Mouse (Mus musculus): ENCODE measurements around the gene Mrps7.

Gene Mrps7

DNA sequence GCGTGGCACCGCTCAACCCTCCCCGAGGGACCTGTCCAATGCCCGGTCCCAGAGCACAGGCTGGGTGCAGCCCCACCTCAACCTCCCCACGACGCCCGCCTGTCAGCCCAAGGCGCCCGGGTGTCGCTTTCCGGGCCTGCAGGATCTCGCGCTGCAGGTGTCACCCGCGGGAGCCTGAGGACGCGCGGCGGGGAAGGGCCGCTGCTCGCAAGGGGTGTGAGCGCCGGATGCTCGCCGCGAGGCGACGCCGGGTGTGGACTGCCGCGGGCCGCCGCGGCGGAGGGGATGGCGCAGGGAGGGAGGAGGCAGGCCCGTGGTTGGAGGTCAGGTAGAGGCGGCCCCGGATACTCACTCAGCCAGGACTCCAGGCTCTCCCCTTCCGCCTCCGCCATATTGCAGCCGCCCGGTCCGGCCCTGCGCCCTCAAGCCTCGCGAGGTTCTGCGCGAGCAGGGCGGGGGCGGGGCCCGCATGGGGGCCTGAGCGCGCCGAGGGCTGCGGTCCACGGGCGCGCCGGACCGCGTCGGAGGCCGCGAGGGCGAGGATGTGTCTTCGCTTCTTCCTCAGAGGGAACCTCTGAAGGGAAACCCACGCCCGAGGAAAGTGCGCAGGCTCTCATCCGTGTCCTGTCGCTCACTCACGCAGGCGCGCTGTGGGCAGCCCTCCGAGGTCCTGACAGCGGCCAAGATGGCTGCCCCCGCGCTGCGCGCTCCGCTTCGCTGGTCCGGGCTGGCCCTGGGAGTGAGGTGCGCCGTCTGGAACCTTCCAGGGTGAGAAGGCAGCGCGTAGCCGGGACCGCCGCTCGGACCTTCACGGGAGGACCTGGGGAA is at the start of gene Mrps7, which contains the start of gene Gga3:
Gene Mrps7, plus strand, starts transcription at position 450 of the 828 bp plus-strand sequence.
Gene Gga3, minus strand, starts transcription at position 576 of the 828 bp plus-strand sequence.
- peak; percentile 69 for DNase-seq (ENCODE audit: low read depth, low spot score)

DNA sequence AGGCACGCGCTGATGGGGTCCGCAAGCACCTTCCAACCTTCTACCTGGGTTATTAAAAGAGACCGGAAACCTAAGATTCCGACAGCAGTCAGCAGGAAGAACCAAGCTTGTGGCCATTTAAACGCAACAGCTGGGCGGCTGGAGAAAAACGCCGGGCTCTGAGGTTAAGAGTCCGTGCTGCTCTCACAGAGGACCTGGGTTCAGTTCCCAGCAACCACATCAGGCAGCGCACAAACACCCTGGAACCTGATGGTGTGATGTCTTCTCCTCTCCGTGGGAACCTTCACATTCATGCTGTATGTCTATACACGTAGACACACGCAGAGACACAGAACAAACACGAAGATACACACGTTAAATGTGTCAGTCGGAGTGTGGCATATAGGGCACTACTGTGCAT is 48.0 kb upstream of the Mrps7 start:
- no peak for DNase-seq (ENCODE audit: low read depth, low spot score)

DNA sequence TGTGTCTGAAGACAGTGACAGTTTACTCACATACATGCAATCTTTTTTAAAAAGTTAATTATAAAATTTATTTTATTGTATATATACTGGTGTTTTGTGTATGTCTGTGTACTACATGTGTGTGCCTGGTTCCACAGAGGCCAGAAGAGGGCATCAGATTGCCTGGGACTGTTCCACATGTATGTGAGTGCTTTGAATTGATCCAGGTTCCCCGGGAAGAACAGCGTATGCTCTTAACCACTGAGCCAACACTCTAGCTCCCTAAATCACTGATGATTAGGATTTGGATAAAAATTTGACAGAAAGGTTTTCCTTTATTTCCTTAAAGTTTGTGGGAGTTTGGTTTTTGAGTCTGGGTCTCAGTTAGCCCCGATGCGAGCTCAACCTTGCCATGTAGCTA is 40.3 kb upstream of the Mrps7 start:
- no peak for DNase-seq (ENCODE audit: low read depth, low spot score)

DNA sequence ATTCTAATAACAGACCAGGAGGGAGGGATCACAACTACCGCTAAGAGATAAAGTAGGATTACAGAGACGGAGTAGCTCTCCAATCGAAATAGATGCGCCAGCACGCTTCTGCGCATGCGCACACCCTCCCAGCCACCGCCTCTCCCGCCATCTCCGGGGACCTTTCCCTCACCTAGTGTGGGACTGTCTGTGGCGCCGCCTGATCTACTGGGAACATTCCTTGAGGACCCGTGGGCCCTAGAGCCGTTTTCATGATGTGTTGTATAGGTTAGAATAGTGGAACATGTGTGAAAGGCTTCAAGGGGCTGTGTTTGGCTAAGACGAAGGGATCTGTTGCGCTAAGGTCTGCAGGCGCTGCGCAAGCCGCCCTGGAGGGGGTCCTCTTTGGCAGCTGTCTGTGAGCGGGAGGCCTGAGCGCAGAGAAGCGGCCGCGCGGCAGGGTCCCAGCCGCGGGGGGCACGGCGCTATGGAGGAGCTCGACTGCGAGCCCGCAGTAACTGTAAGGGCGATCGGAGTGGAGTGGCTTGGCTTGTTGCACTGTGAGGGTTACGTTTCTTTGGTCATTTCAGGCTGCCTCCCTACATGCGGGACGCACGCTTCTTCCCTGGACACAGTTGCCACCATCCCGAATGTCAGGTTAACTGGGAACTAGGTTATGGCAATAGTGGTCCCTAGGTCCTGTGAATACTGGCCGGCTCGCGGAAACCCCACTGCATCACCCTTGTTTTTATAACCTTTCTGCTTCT is 39.5 kb upstream of the Mrps7 start, which contains the start of gene Nup85:
Gene Nup85, plus strand, starts transcription at position 371 of the 746 bp plus-strand sequence.
- DNase-seq (ENCODE audit: low read depth, low spot score), result peak; percentile 89

DNA sequence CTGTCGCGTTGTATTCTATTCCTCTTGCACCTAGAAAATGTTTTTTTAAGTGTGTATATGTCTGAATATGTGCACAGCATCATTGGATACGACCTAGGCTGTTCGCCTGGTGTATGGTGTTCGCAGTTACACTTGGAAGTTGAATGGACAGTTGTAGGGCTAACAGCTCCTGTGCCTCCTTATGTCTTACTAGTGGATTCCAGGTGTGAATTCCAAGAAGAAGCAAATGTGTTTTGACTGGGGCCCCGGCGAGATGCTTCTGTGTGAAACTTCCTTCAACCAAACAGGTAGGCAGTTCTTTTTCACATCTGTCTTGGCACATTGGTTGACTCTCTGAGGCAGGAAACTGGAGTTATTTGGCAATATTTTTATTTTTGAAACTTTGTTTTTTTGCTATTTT is 38.8 kb upstream of the Mrps7 start:
- DNase-seq (ENCODE audit: low read depth, low spot score), result no peak

DNA sequence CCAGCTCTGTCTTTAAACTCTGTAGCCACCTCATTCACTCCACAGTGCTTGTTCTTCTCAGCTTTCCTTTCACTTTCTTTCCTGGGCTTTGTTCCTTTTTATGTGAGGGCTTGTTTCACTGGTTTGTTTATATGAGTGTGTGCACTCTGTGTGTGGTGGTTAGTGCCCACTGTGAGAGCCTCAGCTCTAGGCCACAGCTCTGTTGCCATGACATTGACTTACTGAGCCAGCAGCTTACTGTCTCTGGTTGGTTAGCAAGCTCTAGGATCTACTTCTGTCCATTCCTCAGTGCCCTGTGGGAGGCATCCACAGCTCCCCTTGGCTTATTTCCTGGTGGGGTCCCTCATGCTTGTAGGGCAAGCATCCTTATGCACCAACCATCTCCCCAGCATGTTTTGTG is 24.6 kb upstream of the Mrps7 start:
- DNase-seq (ENCODE audit: low read depth, low spot score), result no peak

DNA sequence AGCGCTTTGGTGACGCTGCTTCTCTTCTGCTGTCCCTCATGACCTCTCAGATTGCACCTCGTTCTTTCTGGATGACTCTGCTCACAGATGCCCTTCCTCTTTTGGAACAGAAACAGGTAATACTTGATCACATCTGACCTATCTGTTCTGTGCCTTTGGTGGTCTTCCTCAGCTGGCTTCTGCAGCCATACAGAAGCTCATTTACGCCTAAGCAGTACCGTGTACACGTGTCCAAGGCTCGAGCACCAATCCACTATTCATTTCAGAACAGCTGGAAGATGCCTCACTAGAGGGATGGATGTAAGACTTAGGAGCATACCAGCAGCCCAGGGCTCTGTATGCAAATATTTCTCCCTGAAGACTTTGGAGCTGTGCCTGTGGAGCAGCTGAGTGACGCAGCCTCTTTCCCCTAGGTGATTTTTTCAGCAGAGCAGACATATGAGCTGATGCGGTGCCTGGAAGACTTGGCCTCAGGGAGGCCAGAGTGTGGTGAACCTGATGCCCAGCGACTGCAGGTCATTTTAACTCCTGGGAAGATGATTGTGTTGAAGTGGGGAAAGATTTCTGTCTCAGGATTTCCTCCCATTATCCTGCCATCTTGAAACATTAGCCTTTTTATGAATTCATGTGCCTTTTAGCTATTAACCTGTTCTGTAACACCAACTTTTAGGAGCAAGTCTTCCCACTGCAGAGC is 20.7 kb upstream of the Mrps7 start:
- no peak for DNase-seq (ENCODE audit: low read depth, low spot score)

DNA sequence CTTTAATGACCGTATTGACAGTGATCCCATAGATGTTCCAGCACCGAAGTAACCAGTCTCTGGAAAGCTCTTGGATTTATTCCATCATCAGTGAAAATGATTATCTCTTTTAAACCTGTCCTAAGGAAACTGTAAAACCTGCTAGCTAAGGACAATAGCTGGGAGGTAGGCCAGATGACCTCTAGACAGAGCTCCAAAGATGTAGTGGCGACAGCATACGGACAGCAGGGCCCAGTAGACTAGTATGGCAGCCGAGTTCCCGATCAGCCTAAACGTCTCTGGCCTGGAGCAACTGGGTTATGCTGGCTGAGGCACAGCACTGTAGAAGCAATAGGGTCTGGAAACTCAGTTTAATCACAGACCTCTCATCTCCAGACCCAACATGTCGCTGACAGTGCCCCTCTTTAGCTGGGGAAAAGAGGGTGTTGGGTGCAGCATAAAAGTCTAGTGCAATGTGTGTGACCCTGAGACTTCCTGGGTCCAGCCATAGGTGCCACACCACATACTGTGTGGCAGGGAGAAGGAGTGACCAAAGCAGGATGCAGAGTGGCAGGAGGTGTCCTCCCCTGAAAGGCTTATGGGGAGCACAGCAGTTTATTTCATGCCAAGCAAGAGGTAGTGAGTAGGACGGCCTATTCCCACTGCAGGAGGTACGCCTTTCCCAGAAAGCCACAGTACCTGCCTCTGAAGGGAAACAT is 19.2 kb upstream of the Mrps7 start:
- no peak for DNase-seq (ENCODE audit: low read depth, low spot score)

DNA sequence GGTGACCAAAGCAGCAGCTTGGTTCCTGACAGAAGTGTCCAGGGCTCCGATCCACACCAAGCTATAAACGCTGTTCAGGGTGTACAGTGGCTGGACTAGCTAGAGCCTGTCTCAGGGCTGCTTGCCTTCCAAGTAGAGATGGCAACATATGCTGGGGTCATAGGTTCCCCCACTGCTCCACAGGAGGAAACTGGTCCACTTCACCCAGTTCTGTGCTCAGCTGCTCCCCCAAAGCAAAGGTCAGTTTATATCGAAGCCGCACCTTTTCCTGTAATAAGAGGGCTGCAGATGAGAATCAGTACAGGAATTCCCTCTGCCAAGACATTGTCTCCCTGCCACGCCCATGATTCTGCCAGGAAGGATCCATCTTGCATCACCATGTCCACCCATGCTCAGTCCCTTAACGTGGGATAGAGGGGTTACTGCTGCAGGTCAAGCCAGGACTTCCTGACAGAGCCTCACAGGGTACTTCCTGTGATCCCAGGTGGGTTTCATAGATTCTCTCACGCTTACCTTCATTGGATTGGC is 18.1 kb upstream of the Mrps7 start:
- DNase-seq (ENCODE audit: low read depth, low spot score), result no peak

DNA sequence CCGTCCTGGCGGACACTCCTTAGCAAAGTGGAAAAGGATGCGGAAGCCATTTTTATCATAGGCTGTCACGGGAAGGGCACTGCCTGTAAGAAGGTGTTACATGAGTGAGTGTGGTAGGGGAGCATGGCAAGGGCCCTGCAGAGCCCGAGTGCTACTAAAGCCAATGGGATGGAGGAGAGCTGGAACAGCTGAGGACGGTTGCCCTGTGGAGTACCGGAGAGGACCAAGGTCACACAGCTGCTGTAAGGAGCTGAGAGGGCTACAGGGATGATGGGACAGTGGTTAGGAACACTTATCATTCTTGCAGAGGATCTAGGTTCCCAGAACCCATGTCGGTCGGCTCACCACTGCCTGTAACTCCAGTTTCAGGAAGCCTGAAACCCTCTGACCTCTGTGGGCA is 17.3 kb upstream of the Mrps7 start:
- DNase-seq (ENCODE audit: low read depth, low spot score), result no peak

DNA sequence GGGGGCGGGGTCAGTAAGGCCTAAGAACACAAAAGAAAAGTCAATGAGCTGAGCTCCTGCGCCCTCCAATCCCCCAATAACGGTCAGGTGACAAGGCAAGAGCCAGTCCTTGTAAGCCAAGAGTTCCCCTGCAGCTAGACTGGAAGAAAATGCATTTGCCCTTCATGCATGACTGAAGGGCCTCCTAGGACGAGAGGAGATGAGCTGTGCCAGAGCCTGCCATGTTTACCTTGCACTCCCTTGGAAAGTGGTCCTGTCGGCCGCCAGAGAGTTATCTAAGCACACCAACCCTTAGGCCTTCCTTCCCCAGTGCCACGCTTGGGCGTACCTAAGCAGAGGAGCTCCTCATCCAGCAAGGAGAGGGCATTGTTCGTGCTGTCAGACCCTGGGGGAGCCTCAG is 15.7 kb upstream of the Mrps7 start:
- no peak for DNase-seq (ENCODE audit: low read depth, low spot score)

DNA sequence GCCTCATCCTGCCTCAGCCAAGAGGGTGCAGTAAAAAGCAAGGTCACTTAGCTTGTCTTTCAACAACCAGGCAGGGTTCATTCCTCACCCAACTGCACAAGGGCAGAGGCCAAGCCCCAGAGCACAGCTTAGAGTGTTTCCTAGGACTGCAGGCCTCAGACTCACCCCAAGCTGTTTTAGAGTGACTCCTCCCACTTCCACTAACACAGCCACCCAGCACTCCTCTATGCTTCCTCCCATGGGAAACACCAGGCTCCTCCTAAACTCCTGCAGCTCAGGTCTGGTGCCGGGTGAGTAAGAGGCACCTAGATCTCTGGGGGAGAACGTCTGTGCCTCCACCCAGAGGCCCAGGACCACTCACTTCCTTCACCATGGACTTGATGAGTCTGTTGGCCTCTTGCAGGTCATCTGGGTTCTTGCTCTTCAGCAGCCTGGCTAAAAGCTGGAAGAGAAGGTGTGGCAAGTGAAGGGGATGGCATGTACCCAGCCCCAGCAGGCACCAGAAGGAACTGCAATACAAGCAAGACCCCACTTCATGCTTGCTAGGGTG is 13.1 kb upstream of the Mrps7 start:
- DNase-seq (ENCODE audit: low read depth, low spot score), result no peak

DNA sequence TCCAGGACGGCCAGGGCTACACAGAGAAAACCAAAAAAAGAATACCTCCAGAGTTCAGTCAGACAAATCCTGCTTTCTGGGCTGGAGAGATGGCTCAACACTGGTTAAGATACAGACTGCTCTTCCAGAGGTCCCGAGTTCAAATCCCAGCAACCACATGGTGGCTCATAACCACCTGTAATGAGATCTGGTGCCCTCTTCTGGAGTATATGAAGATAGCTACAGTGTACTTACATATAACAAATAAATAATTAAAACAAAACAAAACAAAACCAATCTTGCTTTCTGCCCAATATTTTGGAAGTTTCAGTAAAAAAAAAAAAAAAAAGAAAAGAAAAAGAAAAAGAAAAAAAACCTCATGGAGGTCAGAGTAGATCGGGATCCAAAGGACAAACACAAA is 8.5 kb upstream of the Mrps7 start:
- DNase-seq (ENCODE audit: low read depth, low spot score), result no peak

DNA sequence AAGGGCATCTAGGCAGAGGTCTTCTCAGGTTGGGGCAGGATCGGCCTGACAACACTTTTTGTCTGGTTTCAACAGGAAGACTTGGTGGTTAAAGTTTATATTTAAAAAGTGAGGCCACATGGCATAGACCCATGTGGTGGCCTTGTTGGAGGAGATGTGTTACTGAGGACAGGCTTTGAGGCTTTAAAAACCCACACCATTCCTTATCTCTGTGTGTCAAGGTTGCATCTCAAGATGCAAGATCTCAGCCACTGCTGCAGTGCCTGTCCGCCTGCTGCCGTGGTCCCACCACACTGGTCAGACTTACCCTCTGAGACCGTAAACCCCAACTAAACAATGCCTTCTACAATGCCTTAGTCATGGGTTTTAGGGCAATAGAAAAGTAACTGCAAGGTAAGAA is 5.4 kb upstream of the Mrps7 start:
- DNase-seq (ENCODE audit: low read depth, low spot score), result no peak

DNA sequence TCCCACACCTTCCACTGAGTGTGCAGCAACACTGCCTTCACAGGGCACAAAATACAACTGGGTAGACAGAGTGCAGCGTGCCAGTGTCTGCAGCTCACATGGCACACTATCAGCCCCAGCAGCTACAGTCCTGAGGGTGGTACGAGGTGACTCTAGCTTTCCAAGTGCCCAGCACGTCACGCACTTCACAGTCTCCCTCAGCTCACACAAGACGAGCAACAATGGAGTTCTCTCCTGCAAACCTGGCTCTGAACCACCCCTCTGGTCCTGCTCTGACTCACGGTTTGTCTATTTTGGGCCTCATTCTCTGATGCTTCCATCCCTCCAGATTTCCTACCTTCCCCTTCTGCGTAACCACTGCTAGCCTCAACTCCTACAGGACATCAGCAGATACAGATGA is 4.0 kb upstream of the Mrps7 start:
- peak; percentile 61 for DNase-seq (ENCODE audit: low read depth, low spot score)

DNA sequence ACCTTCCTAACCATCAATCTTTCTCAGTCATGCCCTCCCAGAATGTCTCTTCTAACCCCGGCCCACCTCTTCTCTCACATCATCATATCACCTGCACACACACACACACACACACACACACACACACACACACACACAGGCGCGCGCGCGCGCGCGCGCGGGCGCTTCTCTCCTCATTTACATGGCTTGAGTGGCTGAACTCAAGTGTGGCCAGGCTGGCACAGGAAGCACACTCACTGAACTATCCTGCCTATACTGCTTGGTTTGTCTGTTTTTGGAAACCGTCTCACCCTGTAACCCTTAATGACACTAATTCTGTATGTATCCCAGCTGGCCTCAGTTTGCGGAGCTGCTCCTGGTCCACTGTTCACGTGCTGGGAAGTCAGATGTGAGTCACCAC is 3.0 kb upstream of the Mrps7 start:
- no peak for DNase-seq (ENCODE audit: low read depth, low spot score)

DNA sequence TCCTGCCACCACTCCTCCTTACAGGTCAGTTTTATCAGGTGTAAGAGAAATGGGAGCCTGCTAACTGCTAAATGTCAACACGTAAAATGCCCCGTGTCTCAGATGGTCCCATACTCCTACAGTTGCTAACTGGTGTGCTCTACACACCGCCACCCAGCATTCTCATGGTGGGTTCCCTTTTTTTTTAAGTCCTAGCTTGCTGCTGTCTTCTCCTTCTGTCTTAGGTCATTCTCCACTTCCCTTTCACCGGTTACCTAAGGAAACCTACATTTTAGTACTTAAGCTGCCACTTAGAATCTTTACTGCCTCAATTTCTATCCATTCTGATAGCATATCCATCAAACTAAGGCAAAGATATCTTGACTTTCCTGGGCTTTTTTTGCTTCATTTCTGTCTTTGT is 2.6 kb upstream of the Mrps7 start:
- no peak for DNase-seq (ENCODE audit: low read depth, low spot score)

DNA sequence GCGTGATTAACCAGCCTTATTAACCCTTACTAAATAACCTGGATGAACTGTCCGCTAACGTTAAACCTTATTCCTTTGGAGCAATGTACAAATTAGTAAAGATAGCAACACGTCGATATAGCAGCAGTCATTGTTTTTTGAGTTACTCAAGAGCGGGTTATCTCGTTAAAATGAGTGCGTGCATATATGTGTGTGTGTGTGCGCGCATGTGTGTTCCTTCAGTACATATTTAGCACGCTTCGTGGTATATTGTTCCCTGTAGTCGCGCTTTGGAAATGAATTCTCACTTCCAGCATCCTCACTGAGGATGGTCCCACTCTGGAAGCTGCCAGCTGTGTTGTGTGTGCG is 623 bp upstream of the Mrps7 start:
- no peak for DNase-seq (ENCODE audit: low read depth, low spot score)

DNA sequence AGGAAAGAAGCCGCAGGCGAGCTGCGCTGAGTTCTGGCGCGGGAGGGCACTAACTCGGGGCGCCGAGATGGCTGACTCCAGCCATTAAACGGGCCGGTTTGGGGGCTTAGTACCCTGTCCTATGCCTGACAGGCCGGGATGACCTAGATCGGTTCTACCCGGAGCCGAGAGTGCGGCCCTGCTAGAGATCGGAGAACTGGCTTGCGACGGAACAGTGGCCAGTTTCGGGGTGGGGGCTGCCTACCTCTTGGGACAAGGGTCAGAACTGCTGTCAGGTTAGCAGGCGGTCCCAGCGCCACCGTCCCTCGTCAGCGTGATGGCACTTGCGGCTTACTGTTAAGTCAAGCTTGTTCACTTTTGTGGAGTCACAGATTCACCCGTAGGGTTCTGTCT is 575 bp downstream of the Mrps7 start:
- no peak for DNase-seq (ENCODE audit: low read depth, low spot score)

DNA sequence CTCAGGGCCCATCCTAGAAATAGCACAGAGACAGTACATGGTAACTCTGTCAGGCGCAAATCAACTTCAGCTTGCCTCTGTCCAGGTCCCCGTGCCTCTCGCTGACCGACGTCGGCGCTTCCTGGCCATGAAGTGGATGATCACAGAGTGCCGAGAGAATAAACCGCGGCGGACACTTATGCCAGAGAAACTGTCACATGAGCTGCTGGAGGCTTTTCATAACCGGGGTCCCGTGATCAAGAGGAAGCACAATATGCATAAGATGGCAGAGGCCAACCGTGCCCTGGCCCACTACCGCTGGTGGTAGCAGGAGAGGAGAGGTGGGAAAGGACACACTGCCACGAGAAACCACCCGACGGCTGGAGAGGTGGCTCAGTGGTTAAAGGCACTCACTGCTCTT is 3.0 kb downstream of the Mrps7 start:
- no peak for DNase-seq (ENCODE audit: low read depth, low spot score)

Measured in telencephalon, adult 2 months (tissue).